Mouse (Mus musculus) erythroblast, embryonic 14.5 days (primary cell): ENCODE measurements around the gene Vmn2r80.

ENCODE experiments used
- GATA1 ChIP-seq: IDR thresholded peaks from 2 replicates; pipeline ENCODE4 v1.6.1; 2012; ENCODE audit warnings: low read length, inconsistent platforms, mixed read lengths
- TAL1 ChIP-seq: IDR thresholded peaks from 3 replicates; pipeline ENCODE4 v1.6.1; 2012; ENCODE audit warnings: low read length, inconsistent platforms, mixed read lengths

GRCm38 (mm10) chr10:79151602-79152001 lies 3.0 kb downstream of the Vmn2r80 start:
- no peak for TF ChIP-seq TAL1
- no peak for TF ChIP-seq GATA1
